Mouse (Mus musculus) cerebellum, adult 2 months (tissue): ENCODE results near the gene Elk3. TPM values are rescaled to one million over a fixed set of nuclear protein-coding genes. Genes with fewer than 3 reads are reported as not detected.
A peak's percentile ranks its signal among the peaks of the same experiment; 100 is the strongest.

Experiments used
- DNase-seq, 2 experiments: peaks; one replicate each; pipeline ENCODE4 v3.0.0; 2021
- H3K27ac ChIP-seq: fragments of 200-500 bp; 2 replicates; pipeline ENCODE4 v1.5.1; 2012; ENCODE audit warnings: low read length, control low read depth, inconsistent platforms; ENCODE audit not compliant: insufficient read depth
- H3K27me3 ChIP-seq: fragments of 200-500 bp; 2 replicates; pipeline ENCODE4 v1.6.1; 2012; ENCODE audit warnings: inconsistent platforms, mild to moderate bottlenecking, low read length, moderate library complexity; ENCODE audit not compliant: control insufficient read depth, insufficient read depth
- H3K4me1 ChIP-seq: fragments of 200-500 bp; 2 replicates; pipeline ENCODE4 v1.6.1; 2011; ENCODE audit warnings: low read length; ENCODE audit not compliant: control insufficient read depth, insufficient read depth
- H3K4me3 ChIP-seq: fragments of 200-500 bp; replicated peaks from 2 replicates; pipeline ENCODE3; 2011; ENCODE audit warnings: mild to moderate bottlenecking, low read depth, low read length, control low read depth; ENCODE audit not compliant: insufficient read depth
- CTCF ChIP-seq: fragments of 200-500 bp; IDR thresholded peaks from 2 replicates; pipeline ENCODE4 v1.5.1; 2011; ENCODE audit warnings: low read depth, mild to moderate bottlenecking, control low read depth, low read length, moderate library complexity, borderline replicate concordance; ENCODE audit not compliant: insufficient read depth
- POLR2A ChIP-seq: fragments of 200-500 bp; IDR thresholded peaks from 2 replicates; pipeline ENCODE4 v1.6.1; 2011; ENCODE audit warnings: low read length, control low read depth, borderline replicate concordance; ENCODE audit not compliant: insufficient read depth
- WGBS: fragments of 180-500 bp; shearing (Covaris S2); methylation state at CpG from one replicate; pipeline ENCODE4 v1.1.7; 2018; 5-methylcytosine and 5-hydroxymethylcytosine counted together
- polyA plus RNA-seq: library from polyadenylated mRNA; depleted of rRNA; stranded (reverse); fragments of >200 nt; gene quantifications from 2 replicates; pipeline ENCODE4 v1.2.3, GENCODE M21; 2012

Gene Elk3
- polyA plus RNA-seq, 1 experiment = 5.9 TPM

DNA sequence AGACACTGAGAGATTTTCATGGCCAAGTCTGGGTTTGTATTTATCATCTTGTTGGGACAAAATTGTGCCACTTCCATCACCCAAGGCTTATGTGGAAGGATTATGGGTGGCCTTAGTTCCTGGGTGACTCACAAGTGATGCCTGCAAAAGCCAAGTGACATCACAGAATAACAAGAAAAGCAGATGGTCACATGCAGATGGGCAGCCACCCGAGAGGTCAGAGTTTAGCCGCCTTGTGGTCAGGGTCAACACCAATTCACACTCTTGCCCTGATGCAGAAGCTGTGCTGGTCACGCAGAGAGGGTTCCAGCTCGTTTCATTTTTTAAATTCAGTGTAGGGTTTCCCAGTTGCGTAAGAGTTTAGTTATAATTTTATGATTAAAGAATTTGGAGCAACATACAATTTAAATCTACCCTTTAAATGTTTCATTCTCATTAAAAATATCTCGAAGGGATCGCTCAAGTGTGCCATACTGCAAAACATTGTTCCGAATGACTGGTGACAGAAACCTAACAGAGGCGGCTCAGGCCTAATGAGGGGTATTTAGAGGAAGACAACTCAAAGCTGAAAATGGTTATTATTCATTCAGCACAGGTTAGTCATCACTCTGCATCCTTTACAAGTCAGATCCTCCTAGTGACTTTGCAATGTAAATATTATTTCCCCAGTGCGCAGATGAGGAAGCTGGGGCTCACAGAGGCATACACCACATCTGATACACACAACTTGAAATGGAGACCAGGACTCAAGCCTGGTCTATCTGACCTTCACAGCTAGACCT, 42.8 kb upstream of the Elk3 start:
- H3K27ac ChIP-seq = no peak overlapping the region
- no peaks in the 10 kb centered on the region for H3K4me1 ChIP-seq
- TF ChIP-seq POLR2A (no peak), CTCF (no peak)
- H3K27me3 ChIP-seq = no peaks in the 10 kb centered on the region
- WGBS = 91% methylated on average over 10 of the region's 10 CpGs
- DNase-seq = no peak
- H3K4me3 ChIP-seq = no peak overlapping the region

DNA sequence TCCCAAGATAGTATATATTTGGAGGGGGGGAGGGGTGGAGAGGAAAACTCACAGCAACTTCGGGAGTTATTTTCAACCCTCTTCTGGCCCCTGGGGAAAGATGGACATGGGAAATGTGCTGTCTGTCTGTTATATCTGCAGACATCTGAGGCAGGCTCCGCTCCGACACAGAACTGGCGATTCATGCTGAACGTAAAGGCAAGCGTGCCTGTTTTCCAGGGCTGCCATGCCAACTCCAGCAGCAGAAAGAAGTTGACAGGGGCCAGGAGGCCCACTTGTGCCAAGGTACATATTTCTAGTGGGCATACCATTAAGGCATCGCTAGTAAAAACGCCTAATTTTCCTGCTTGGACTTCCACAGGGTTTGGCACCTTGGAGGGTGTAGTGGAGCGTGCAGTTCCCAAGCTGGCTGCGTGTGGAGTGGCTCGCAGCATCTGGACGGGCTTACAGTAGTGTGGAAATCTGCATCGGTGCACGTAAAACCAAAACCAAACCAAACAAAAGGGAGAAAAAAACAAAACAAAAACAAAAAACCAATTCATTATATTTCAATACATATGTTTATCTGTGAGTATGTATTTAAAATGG, 37.1 kb upstream of the Elk3 start:
- Histone ChIP-seq H3K27ac (no peak overlapping the region), H3K4me3 (no peak overlapping the region), H3K4me1 (no peaks in the 10 kb centered on the region), H3K27me3 (no peaks in the 10 kb centered on the region)
- WGBS = 33% methylated on average over 14 of the region's 14 CpGs
- no peak for DNase-seq
- no peak for TF ChIP-seq CTCF
- no peak for TF ChIP-seq POLR2A

DNA sequence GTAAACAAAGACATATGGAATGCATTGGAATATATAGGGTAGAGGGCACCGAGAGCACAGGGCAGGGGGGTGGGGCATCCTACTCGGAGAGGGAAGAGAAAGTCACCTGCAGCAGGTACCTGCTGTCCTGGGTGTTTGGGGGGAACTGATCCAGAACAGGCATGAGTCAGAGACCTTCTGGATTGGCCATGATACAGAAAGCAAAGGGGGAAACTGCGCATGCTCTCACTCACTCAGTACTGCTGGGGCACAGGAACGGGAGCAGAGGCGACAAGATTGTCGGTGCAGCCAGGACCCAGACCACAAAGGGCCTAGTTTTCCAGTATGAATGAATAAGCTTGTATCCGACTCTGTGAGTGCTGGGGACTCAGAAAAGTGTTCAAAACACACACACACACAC, 36.5 kb upstream of the Elk3 start:
- Histone ChIP-seq H3K4me1 (no peaks in the 10 kb centered on the region), H3K27ac (no peak overlapping the region), H3K4me3 (no peak overlapping the region), H3K27me3 (no peaks in the 10 kb centered on the region)
- peak; percentile 13 to 34 for DNase-seq
- TF ChIP-seq CTCF = no peak
- TF ChIP-seq POLR2A = no peak
- 37% methylated on average over 7 of the region's 7 CpGs for WGBS

DNA sequence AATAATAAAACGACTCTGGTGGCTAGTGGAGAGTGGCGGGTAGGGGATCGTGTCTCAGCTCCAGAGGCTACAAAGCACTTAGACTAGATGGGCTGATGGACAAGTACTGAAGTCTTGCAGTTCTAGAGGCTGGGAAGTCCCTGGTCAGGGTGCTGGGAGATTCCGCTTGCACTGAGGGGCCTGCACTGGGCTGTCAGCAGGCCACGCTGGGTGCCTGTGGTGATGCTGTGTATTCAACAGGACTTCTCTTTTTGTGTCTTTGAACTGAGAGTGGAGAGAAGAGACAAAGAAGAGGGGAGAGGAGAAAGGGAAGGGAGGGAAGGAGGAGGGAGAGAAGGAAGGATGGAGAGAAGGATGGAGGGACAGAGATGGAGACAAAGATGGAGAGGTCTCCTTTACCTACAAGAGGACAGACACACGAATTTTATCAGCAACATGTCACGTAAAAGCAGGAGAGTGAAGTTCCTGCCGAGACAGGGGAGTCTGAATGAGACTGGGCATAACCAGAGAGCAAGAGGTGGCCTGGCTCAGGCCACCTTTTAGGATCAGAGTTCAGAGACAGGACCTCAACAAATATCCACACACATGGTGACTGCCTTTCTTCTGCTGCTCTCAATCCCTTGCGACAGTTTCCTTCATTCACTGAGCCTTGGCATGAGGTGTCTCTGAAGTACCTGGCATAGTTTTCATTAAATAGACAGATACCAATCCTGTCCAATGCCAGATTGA, 35.4 kb upstream of the Elk3 start:
- H3K4me1 ChIP-seq = no peaks in the 10 kb centered on the region
- no peak for DNase-seq
- no peak overlapping the region for H3K27ac ChIP-seq
- 84% methylated on average over 9 of the region's 9 CpGs for WGBS
- TF ChIP-seq POLR2A = no peak
- no peak for TF ChIP-seq CTCF
- no peak overlapping the region for H3K4me3 ChIP-seq
- no peaks in the 10 kb centered on the region for H3K27me3 ChIP-seq

DNA sequence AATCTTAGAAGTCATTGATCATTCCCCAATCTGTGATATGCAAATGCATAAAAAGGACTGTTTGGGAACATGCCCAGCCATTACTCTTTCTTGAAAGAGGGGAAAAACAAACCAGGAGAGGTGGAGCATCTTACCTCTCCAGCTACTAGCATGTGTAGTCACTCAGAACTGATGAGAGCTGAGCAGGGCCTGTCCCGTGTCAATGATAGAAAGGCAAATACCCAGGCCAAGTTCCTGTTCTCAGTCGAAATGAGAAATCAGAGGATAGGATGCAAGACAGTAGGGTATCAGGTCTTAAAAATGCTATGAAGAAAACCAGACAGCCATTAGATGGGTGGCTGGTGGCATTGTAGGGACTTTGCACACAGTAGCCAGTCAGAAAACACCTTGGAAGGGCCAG, 34.6 kb upstream of the Elk3 start:
- Histone ChIP-seq H3K4me1 (no peaks in the 10 kb centered on the region), H3K27ac (no peak overlapping the region), H3K4me3 (no peak overlapping the region), H3K27me3 (no peaks in the 10 kb centered on the region)
- no peak for DNase-seq
- 95% methylated on average over 2 of the region's 2 CpGs for WGBS
- TF ChIP-seq POLR2A = no peak
- TF ChIP-seq CTCF = no peak

DNA sequence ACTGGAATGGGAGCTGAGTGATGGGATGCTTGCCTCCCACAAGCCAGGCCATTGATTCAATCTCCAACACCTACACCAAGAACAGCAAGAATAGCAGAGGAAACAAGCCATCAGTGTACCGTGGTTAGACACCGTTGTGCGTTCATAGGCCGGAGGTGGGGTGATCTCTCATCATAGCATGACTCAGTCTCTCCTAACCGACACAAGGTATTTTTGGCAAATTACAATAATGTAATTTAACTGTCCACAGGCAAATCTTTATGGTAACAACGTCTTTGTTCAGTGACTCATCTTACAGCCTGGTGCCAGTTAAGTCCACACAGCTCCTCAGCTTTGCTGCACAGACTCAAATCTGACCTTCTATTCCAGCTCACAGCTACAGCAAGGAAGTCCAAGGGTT, 32.5 kb upstream of the Elk3 start:
- Histone ChIP-seq H3K27ac (no peak overlapping the region), H3K4me1 (no peaks in the 10 kb centered on the region), H3K4me3 (no peak overlapping the region), H3K27me3 (no peaks in the 10 kb centered on the region)
- no peak for DNase-seq
- TF ChIP-seq POLR2A = no peak
- TF ChIP-seq CTCF = no peak
- WGBS = 93% methylated on average over 6 of the region's 6 CpGs

DNA sequence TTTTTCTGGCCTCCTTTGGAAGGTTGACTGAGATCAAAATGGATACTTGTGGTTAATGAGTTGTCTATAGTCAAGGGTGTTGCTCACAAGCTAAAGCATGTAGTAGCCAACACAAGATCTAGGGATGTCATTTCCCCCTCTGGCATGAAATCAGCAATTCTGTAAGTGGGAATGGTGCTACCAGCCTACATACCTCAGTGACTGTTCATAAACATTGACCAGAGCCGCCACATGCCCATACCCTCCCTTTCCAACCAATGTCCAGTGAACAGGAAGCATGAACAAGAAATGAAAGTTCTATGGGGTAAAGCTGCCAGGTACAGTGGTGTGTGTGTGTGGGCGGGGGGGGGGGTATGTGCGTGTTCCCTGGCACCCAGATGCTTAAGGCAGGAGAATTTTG, 32.1 kb upstream of the Elk3 start:
- Histone ChIP-seq H3K27ac (no peak overlapping the region), H3K27me3 (no peaks in the 10 kb centered on the region), H3K4me1 (no peaks in the 10 kb centered on the region), H3K4me3 (no peak overlapping the region)
- TF ChIP-seq CTCF (no peak), POLR2A (no peak)
- DNase-seq = no peak
- WGBS = 97% methylated on average over 3 of the region's 3 CpGs

DNA sequence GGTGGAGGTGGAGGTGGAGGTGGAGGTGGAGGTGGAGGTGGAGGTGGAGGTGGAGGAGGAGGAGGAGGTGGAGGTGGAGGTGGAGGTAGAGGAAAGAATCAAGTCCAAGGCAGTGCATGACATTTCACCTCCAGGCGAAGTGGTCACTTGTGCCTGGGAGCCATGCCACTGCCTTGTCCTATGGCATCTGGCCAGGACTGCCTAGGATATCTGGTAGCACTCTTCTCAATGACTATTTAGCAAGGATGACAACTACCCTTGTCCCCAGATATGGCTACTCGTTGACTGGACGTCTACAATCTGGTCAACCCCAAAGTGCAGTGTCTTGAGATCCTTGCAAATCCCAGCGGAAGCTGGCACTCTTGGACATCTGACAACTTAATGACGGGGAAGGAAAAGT, 27.6 kb upstream of the Elk3 start:
- Histone ChIP-seq H3K27me3 (no peaks in the 10 kb centered on the region), H3K4me3 (no peak overlapping the region), H3K27ac (no peak overlapping the region), H3K4me1 (no peaks in the 10 kb centered on the region)
- TF ChIP-seq CTCF (no peak), POLR2A (no peak)
- 68% methylated on average over 5 of the region's 5 CpGs for WGBS
- DNase-seq = no peak
